Mouse (Mus musculus) hindbrain, embryonic 11.5 days (tissue): ENCODE results near the gene Gli3. TPM values are rescaled to one million over a fixed set of nuclear protein-coding genes. Genes with fewer than 3 reads are reported as not detected.

Experiments used
- ATAC-seq: fragments of 200-750 bp; cut with Nextera tagmentation; 2 replicates; pipeline ENCODE4 v1.8.0; 2017; ENCODE audit warnings: mild to moderate bottlenecking, moderate TSS enrichment, moderate library complexity; ENCODE audit not compliant: low FRiP score
- DNase-seq: peaks from one replicate; pipeline ENCODE4 v3.0.0-alpha.2; 2015; ENCODE audit warnings: low spot score
- H3K27ac ChIP-seq: fragments of 300-500 bp; sonication (generic); 2 replicates; pipeline ENCODE4 v1.5.1; 2014; ENCODE audit warnings: mild to moderate bottlenecking, low read depth, low read length
- H3K27me3 ChIP-seq: fragments of 300-500 bp; sonication (generic); 2 replicates; pipeline ENCODE4 v1.6.1; 2014; ENCODE audit warnings: mild to moderate bottlenecking, low read length, moderate library complexity, mixed read lengths; ENCODE audit not compliant: control insufficient read depth, insufficient read depth
- H3K36me3 ChIP-seq: fragments of 300-500 bp; sonication (generic); 2 replicates; pipeline ENCODE4 v1.6.1; 2014; ENCODE audit warnings: mild to moderate bottlenecking, low read length, moderate library complexity, mixed read lengths; ENCODE audit not compliant: control insufficient read depth, insufficient read depth
- H3K4me1 ChIP-seq: fragments of 300-500 bp; sonication (generic); replicated peaks from 2 replicates; pipeline ENCODE4 v1.6.1; 2014; ENCODE audit warnings: low read length, mixed read lengths; ENCODE audit not compliant: control insufficient read depth, insufficient read depth
- H3K4me2 ChIP-seq: fragments of 300-500 bp; sonication (generic); replicated peaks from 2 replicates; pipeline ENCODE4 v1.6.1; 2014; ENCODE audit warnings: mild to moderate bottlenecking, low read depth, low read length
- H3K4me3 ChIP-seq: fragments of 300-500 bp; sonication (generic); 2 replicates; pipeline ENCODE4 v1.5.1; 2014; ENCODE audit warnings: low read depth, low read length
- H3K9ac ChIP-seq: fragments of 300-500 bp; sonication (generic); 2 replicates; pipeline ENCODE4 v1.6.1; 2014; ENCODE audit warnings: low read depth, low read length
- H3K9me3 ChIP-seq: fragments of 300-500 bp; sonication (generic); 2 replicates; pipeline ENCODE4 v1.6.1; 2016; ENCODE audit warnings: low read length; ENCODE audit not compliant: control insufficient read depth
- WGBS: fragments of 180-500 bp; shearing (Covaris S2); extraction: QIAGEN DNeasy Blood & Tissue Kit; methylation state at CpG from one replicate; pipeline ENCODE4 v1.1.7; 2014; 5-methylcytosine and 5-hydroxymethylcytosine counted together
- polyA plus RNA-seq: library from polyadenylated mRNA; unstranded; fragments of >200 nt; fragmentation: Nextera tagmentation; extraction: Ambion mirVana; gene quantifications from 2 replicates; pipeline ENCODE4 v1.2.1, GENCODE M21; 2014

The Gli3 gene
- polyA plus RNA-seq, 1 experiment from 2014 or later = 34.5 TPM

GRCm38 (mm10) chr13:15457841-15458240, 5.2 kb upstream of the Gli3 start:
- no peak overlapping the region for H3K4me2 ChIP-seq
- no peaks in the 10 kb centered on the region; the same call in 1 of the 2 replicates for H3K27me3 ChIP-seq
- WGBS = 71% methylated on average over 5 of the region's 5 CpGs
- H3K9ac ChIP-seq = no peak overlapping the region
- H3K27ac ChIP-seq = no peak overlapping the region
- H3K9me3 ChIP-seq = no peaks in the 10 kb centered on the region
- ATAC-seq (no peak), DNase-seq (no peak)
- H3K4me1 ChIP-seq = no peaks in the 10 kb centered on the region
- H3K4me3 ChIP-seq = no peak overlapping the region
- no peaks in the 10 kb centered on the region for H3K36me3 ChIP-seq

GRCm38 (mm10) chr13:15461926-15462325, 1.1 kb upstream of the Gli3 start:
- peak; percentile 38 for DNase-seq
- Histone ChIP-seq H3K4me3 (peak overlapping the region; percentile 88), H3K4me1 (no peaks in the 10 kb centered on the region; the same call in 1 of the 2 replicates), H3K9ac (peak overlapping the region; percentile 97), H3K9me3 (no peaks in the 10 kb centered on the region), H3K27ac (no peak overlapping the region), H3K36me3 (no peaks in the 10 kb centered on the region), H3K27me3 (no peaks in the 10 kb centered on the region; the same call in 1 of the 2 replicates), H3K4me2 (peak overlapping the region; percentile 81)
- WGBS = 21% methylated on average over 7 of the region's 7 CpGs
- ATAC-seq = no peak

GRCm38 (mm10) chr13:15463492-15464080, 551 bp downstream of the Gli3 start:
- WGBS = 1% methylated on average over 25 of the region's 70 CpGs
- DNase-seq (peak; percentile 83), ATAC-seq (peak; percentile 78)
- peak overlapping the region; percentile 88 for H3K4me3 ChIP-seq
- no peaks in the 10 kb centered on the region for H3K9me3 ChIP-seq
- peak overlapping the region; percentile 81 for H3K4me2 ChIP-seq
- peak overlapping the region; percentile 97 for H3K27ac ChIP-seq
- H3K27me3 ChIP-seq = no peaks in the 10 kb centered on the region; the same call in 1 of the 2 replicates
- peak overlapping the region; percentile 97 for H3K9ac ChIP-seq
- no peaks in the 10 kb centered on the region for H3K36me3 ChIP-seq
- H3K4me1 ChIP-seq = no peaks in the 10 kb centered on the region; the same call in none of the 2 replicates

GRCm38 (mm10) chr13:15464081-15464526, 1.1 kb downstream of the Gli3 start:
- Histone ChIP-seq H3K27ac (peak overlapping the region; percentile 97), H3K9me3 (no peaks in the 10 kb centered on the region), H3K9ac (peak overlapping the region; percentile 97), H3K4me3 (peak overlapping the region; percentile 88), H3K27me3 (no peaks in the 10 kb centered on the region; the same call in 1 of the 2 replicates), H3K36me3 (no peaks in the 10 kb centered on the region), H3K4me2 (peak overlapping the region; percentile 81), H3K4me1 (no peaks in the 10 kb centered on the region; the same call in none of the 2 replicates)
- WGBS = under 1% methylated on average over 51 of the region's 51 CpGs
- ATAC-seq (peak; percentile 7; the same call in 1 of the 2 replicates), DNase-seq (no peak)

GRCm38 (mm10) chr13:15464741-15465250, 1.8 kb downstream of the Gli3 start:
- Histone ChIP-seq H3K27ac (peak overlapping the region; percentile 97), H3K9ac (peak overlapping the region; percentile 97), H3K4me3 (peak overlapping the region; percentile 88), H3K4me1 (no peaks in the 10 kb centered on the region; the same call in none of the 2 replicates), H3K9me3 (no peaks in the 10 kb centered on the region), H3K4me2 (peak overlapping the region; percentile 81), H3K27me3 (no peaks in the 10 kb centered on the region; the same call in 1 of the 2 replicates), H3K36me3 (no peaks in the 10 kb centered on the region)
- ATAC-seq = no peak
- WGBS = under 1% methylated on average over 11 of the region's 11 CpGs
- DNase-seq = peak; percentile 65

GRCm38 (mm10) chr13:15466496-15466895, 3.5 kb downstream of the Gli3 start:
- 28% methylated on average over 6 of the region's 6 CpGs for WGBS

GRCm38 (mm10) chr13:15467409-15467808, 4.4 kb downstream of the Gli3 start:
- 18% methylated on average over 3 of the region's 3 CpGs for WGBS

More at GRCm38 (mm10) chr13:15466496-15466895, 3.5 kb downstream of the Gli3 start:
- Histone ChIP-seq H3K4me3 (peak overlapping the region; percentile 31), H3K4me2 (peak overlapping the region; percentile 27), H3K36me3 (no peaks in the 10 kb centered on the region), H3K9ac (peak overlapping the region; percentile 52; the same call in 1 of the 2 replicates), H3K27ac (no peak overlapping the region), H3K9me3 (no peaks in the 10 kb centered on the region), H3K27me3 (no peaks in the 10 kb centered on the region), H3K4me1 (peaks cover 2% of the 10 kb centered on the region)
- DNase-seq = no peak
- ATAC-seq = no peak

GRCm38 (mm10) chr13:15468421-15468820, 5.4 kb downstream of the Gli3 start:
- Histone ChIP-seq H3K27ac (no peak overlapping the region), H3K9ac (no peak overlapping the region), H3K4me1 (peaks cover 2% of the 10 kb centered on the region), H3K9me3 (no peaks in the 10 kb centered on the region), H3K36me3 (no peaks in the 10 kb centered on the region), H3K27me3 (no peaks in the 10 kb centered on the region), H3K4me2 (peak overlapping the region; percentile 28; the same call in 1 of the 2 replicates), H3K4me3 (no peak overlapping the region)
- WGBS = 21% methylated on average over 4 of the region's 4 CpGs
- DNase-seq = peak; percentile 35
- no peak for ATAC-seq

More at GRCm38 (mm10) chr13:15467409-15467808, 4.4 kb downstream of the Gli3 start:
- DNase-seq (peak; percentile 34), ATAC-seq (no peak)
- H3K4me3 ChIP-seq = peak overlapping the region; percentile 2; the same call in 1 of the 2 replicates
- H3K9ac ChIP-seq = 0 out of 2 replicates have a peak overlapping the region, but pooled peaks have one; percentile 12
- no peaks in the 10 kb centered on the region for H3K9me3 ChIP-seq
- H3K4me2 ChIP-seq = peak overlapping the region; percentile 27; the same call in 1 of the 2 replicates
- peaks cover 2% of the 10 kb centered on the region for H3K4me1 ChIP-seq
- no peak overlapping the region for H3K27ac ChIP-seq
- H3K27me3 ChIP-seq = no peaks in the 10 kb centered on the region
- no peaks in the 10 kb centered on the region for H3K36me3 ChIP-seq
